Mouse (Mus musculus): ENCODE data around the gene Plscr5. TPM values are rescaled to one million over a fixed set of nuclear protein-coding genes. Genes with fewer than 3 reads are reported as not detected.

Gene Plscr5
- total and polyA plus RNA-seq, 3 experiments: not detected

- H3K27ac ChIP-seq: peak overlapping the region; percentile 28
- DNase-seq: no peak
- no peaks in the 10 kb centered on the region for H3K27me3 ChIP-seq (ENCODE audit: control insufficient read depth, insufficient read depth, low read length)
- H3K79me2 ChIP-seq (replicated peaks; ENCODE audit: control insufficient read depth, insufficient read depth, low read length): no peaks in the 10 kb centered on the region
- H3K36me3 ChIP-seq (ENCODE audit: control insufficient read depth, insufficient read depth, low read length): peaks cover 8% of the 10 kb centered on the region
- H3K4me1 ChIP-seq (ENCODE audit: control insufficient read depth, insufficient read depth, low read length): peaks cover 6% of the 10 kb centered on the region
- 77% methylated on average over 16 of the region's 16 CpGs for WGBS
- H3K4me3 ChIP-seq: no peak overlapping the region
- TF ChIP-seq CTCF (IDR thresholded peaks at IDR 0.05): no peak
- TF ChIP-seq EP300 (IDR thresholded peaks at IDR 0.05; ENCODE audit: insufficient read depth, low read depth, low read length): no peak
- TF ChIP-seq POLR2A (IDR thresholded peaks at IDR 0.05; ENCODE audit: insufficient read depth, low read depth, low read length): no peak
- H3K9ac ChIP-seq (ENCODE audit: low read depth, low read length): no peak overlapping the region
- intact Hi-C loops (cut with DNase I): loop anchor here (2.0 kb wide), 1 partner anchor 22 kb away; no protein-coding TSS in a partner anchor
Measured at GRCm38 (mm10) chr9:92228867-92229832, 36.4 kb downstream of the Plscr5 start.

GRCm38 (mm10) chr9:92229833-92230205 is 37.1 kb downstream of the Plscr5 start:
- Histone ChIP-seq H3K4me1 (ENCODE audit: control insufficient read depth, insufficient read depth, low read length) (peaks cover 1% of the 10 kb centered on the region; the same call in 1 of the 2 replicates), H3K36me3 (ENCODE audit: control insufficient read depth, insufficient read depth, low read length) (peaks cover 6% of the 10 kb centered on the region; the same call in 1 of the 2 replicates), H3K4me3 (no peak overlapping the region), H3K9ac (ENCODE audit: low read depth, low read length) (no peak overlapping the region), H3K79me2 (replicated peaks; ENCODE audit: control insufficient read depth, insufficient read depth, low read length) (no peaks in the 10 kb centered on the region), H3K27me3 (ENCODE audit: control insufficient read depth, insufficient read depth, low read length) (no peaks in the 10 kb centered on the region), H3K27ac (peak overlapping the region; percentile 28; the same call in 1 of the 2 replicates)
- 19% methylated on average over 2 of the region's 2 CpGs for WGBS
- intact Hi-C loops (cut with DNase I): loop anchor here (2.0 kb wide), 1 partner anchor 21 kb away; no protein-coding TSS in a partner anchor
- TF ChIP-seq EP300 (IDR thresholded peaks at IDR 0.05; ENCODE audit: insufficient read depth, low read depth, low read length) (no peak), CTCF (IDR thresholded peaks at IDR 0.05) (no peak), POLR2A (IDR thresholded peaks at IDR 0.05; ENCODE audit: insufficient read depth, low read depth, low read length) (no peak)
- DNase-seq: no peak

DNA sequence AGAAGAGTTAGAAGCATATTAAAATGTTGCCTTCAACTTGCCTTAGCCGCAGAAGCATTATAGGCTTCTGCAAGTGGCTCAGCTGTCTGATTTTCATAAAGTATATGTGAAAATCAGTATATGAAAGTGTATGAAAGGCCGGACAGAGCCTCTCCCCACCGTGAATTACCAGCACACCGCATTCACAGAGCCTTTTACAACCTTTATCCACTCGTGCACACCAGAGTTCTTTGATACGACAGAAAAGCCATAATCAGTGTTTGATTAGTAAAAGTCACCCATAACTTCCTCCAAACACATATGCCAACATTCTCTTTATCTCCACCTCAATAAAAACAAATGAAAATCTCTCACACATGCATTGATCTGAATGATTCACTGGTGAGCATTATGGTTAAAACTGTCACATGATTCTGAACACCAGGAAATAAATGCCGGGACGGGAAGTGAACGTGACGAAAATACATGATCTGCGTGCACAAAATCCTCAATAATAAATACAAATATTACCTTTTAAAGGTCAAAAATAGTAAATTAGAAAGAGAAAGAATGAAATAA is 42.2 kb downstream of the Plscr5 start:
- Histone ChIP-seq H3K27ac (no peak overlapping the region), H3K4me1 (ENCODE audit: control insufficient read depth, insufficient read depth, low read length) (no peaks in the 10 kb centered on the region), H3K79me2 (replicated peaks; ENCODE audit: control insufficient read depth, insufficient read depth, low read length) (no peaks in the 10 kb centered on the region), H3K27me3 (ENCODE audit: control insufficient read depth, insufficient read depth, low read length) (no peaks in the 10 kb centered on the region), H3K36me3 (ENCODE audit: control insufficient read depth, insufficient read depth, low read length) (no peaks in the 10 kb centered on the region), H3K9ac (ENCODE audit: low read depth, low read length) (no peak overlapping the region), H3K4me3 (no peak overlapping the region)
- TF ChIP-seq POLR2A (IDR thresholded peaks at IDR 0.05; ENCODE audit: insufficient read depth, low read depth, low read length) (no peak), CTCF (IDR thresholded peaks at IDR 0.05) (no peak), EP300 (IDR thresholded peaks at IDR 0.05; ENCODE audit: insufficient read depth, low read depth, low read length) (no peak)
- no peak for DNase-seq
- whole genome bisulfite sequencing: 91% methylated on average over 11 of the region's 11 CpGs
- intact Hi-C loops (cut with DNase I): no loop called here

DNA sequence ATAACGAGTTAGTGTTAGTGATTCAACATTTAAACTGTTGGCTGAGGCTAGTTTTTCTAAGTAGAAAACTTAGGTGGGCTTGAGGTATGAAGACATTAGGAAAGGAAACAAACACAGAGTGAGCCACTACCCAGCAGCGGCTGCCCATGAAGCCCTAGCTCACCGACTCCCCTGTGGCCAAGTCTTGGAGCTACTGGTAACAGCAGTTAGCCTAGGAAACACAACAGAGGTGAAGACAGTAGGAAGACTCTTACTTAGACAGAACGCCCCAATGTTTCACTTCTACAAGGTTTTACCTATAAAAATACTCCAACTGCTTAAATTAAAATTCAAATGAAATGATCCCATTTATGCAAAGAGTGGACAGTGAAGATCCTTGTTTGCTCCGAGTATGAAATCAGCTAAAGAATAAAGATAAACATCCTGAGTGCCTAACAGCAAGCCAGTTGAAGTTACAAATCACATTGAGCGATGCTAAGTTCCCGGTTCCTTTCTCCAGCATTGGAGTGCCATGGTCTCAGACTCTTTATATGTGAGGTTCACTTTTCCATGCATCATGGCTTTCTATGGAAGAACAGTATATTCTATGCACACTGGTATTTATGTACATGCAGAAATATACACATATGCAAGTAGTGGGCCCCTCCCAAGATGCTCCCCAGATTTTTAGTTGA is 56.2 kb downstream of the Plscr5 start:
- no peak overlapping the region for H3K9ac ChIP-seq (ENCODE audit: low read depth, low read length)
- no peak overlapping the region; the same call in 1 of the 2 replicates for H3K27ac ChIP-seq
- WGBS: 74% methylated on average over 7 of the region's 7 CpGs
- peaks cover 14% of the 10 kb centered on the region for H3K36me3 ChIP-seq (ENCODE audit: control insufficient read depth, insufficient read depth, low read length)
- DNase-seq: no peak
- H3K27me3 ChIP-seq (ENCODE audit: control insufficient read depth, insufficient read depth, low read length): no peaks in the 10 kb centered on the region
- no peak overlapping the region for H3K4me3 ChIP-seq
- intact Hi-C loops (cut with DNase I): no loop called here
- peaks cover 3% of the 10 kb centered on the region for H3K4me1 ChIP-seq (ENCODE audit: control insufficient read depth, insufficient read depth, low read length)
- H3K79me2 ChIP-seq (replicated peaks; ENCODE audit: control insufficient read depth, insufficient read depth, low read length): no peaks in the 10 kb centered on the region; the same call in 1 of the 2 replicates
- no peak for TF ChIP-seq EP300 (IDR thresholded peaks at IDR 0.05; ENCODE audit: insufficient read depth, low read depth, low read length)
- TF ChIP-seq POLR2A (IDR thresholded peaks at IDR 0.05; ENCODE audit: insufficient read depth, low read depth, low read length): no peak
- TF ChIP-seq CTCF (IDR thresholded peaks at IDR 0.05): no peak

GRCm38 (mm10) chr9:92249447-92249852 is 56.7 kb downstream of the Plscr5 start, which contains the start of gene Plscr1:
TSS of gene Plscr1 (plus strand) at chr9:92249750.
- TF ChIP-seq EP300 (IDR thresholded peaks at IDR 0.05; ENCODE audit: insufficient read depth, low read depth, low read length): no peak
- no peak for TF ChIP-seq POLR2A (IDR thresholded peaks at IDR 0.05; ENCODE audit: insufficient read depth, low read depth, low read length)
- no peak for TF ChIP-seq CTCF (IDR thresholded peaks at IDR 0.05)
- Histone ChIP-seq H3K9ac (ENCODE audit: low read depth, low read length) (peak within 1 kb of the TSS; percentile 85), H3K27me3 (ENCODE audit: control insufficient read depth, insufficient read depth, low read length) (no peaks in the 10 kb centered on the region), H3K79me2 (replicated peaks; ENCODE audit: control insufficient read depth, insufficient read depth, low read length) (no peaks in the 10 kb centered on the region; the same call in 1 of the 2 replicates), H3K36me3 (ENCODE audit: control insufficient read depth, insufficient read depth, low read length) (peaks cover 14% of the 10 kb centered on the region), H3K27ac (peak within 1 kb of the TSS; percentile 87), H3K4me1 (ENCODE audit: control insufficient read depth, insufficient read depth, low read length) (peaks cover 3% of the 10 kb centered on the region), H3K4me3 (peak within 1 kb of the TSS; percentile 70)
- no peak for DNase-seq
- 47% methylated on average over 7 of the region's 7 CpGs for WGBS
- intact Hi-C loops (cut with DNase I): no loop called here

Data from heart, adult 2 months (tissue).